Mouse (Mus musculus) heart, embryonic 14.5 days (tissue): Measurements from ENCODE around the gene Nrl. TPM values are rescaled to one million over a fixed set of nuclear protein-coding genes. Genes with fewer than 3 reads are reported as not detected.

Source experiments
- ATAC-seq: fragments of 200-750 bp; cut with Nextera tagmentation; 2 replicates; pipeline ENCODE4 v1.8.0; 2017; ENCODE audit warnings: low read depth, moderate TSS enrichment; ENCODE audit not compliant: insufficient number of reproducible peaks, insufficient read depth, low FRiP score
- H3K27ac ChIP-seq, 2 experiments: fragments of 200-500 bp in 1 of 2; fragments of 300-500 bp in 1 of 2; sonication (generic) in 1 of 2; replicated peaks in 1 of 2; 2 replicates each; pipeline ENCODE4 v1.5.1; 2012 to 2014; ENCODE audit warnings: low read depth in 2 of 2, low read length in 2 of 2, control low read depth in 1 of 2, mild to moderate bottlenecking in 1 of 2, mixed read lengths in 1 of 2; ENCODE audit not compliant: control insufficient read depth in 1 of 2, insufficient read depth in 1 of 2
- H3K27me3 ChIP-seq: fragments of 300-500 bp; sonication (generic); 2 replicates; pipeline ENCODE4 v1.6.1; 2014; ENCODE audit warnings: mild to moderate bottlenecking, low read length, control low read depth; ENCODE audit not compliant: control insufficient read depth, insufficient read depth
- H3K36me3 ChIP-seq: fragments of 300-500 bp; sonication (generic); 2 replicates; pipeline ENCODE4 v1.6.1; 2014; ENCODE audit warnings: mild to moderate bottlenecking, control low read depth, low read length, mixed read lengths; ENCODE audit not compliant: control insufficient read depth, insufficient read depth
- H3K4me1 ChIP-seq, 2 experiments: fragments of 200-500 bp in 1 of 2; fragments of 300-500 bp in 1 of 2; sonication (generic) in 1 of 2; 2 replicates each; pipeline ENCODE4 v1.6.1; 2012 to 2014; ENCODE audit warnings: low read length in 2 of 2, control low read depth in 1 of 2, mixed read lengths in 1 of 2; ENCODE audit not compliant: control insufficient read depth in 2 of 2, insufficient read depth in 2 of 2
- H3K4me2 ChIP-seq: fragments of 300-500 bp; sonication (generic); 2 replicates; pipeline ENCODE4 v1.6.1; 2014; ENCODE audit warnings: mild to moderate bottlenecking, low read length
- H3K4me3 ChIP-seq, 2 experiments: fragments of 200-500 bp in 1 of 2; fragments of 300-500 bp in 1 of 2; sonication (generic) in 1 of 2; 2 replicates each; pipeline ENCODE4 v1.5.1; 2012 to 2014; ENCODE audit warnings: low read length in 2 of 2, mild to moderate bottlenecking in 2 of 2, control low read depth in 1 of 2, low read depth in 1 of 2, moderate library complexity in 1 of 2; ENCODE audit not compliant: control insufficient read depth in 1 of 2, insufficient read depth in 1 of 2
- H3K9ac ChIP-seq: fragments of 300-500 bp; sonication (generic); 2 replicates; pipeline ENCODE4 v1.6.1; 2014; ENCODE audit warnings: mild to moderate bottlenecking, low read length
- H3K9me3 ChIP-seq: fragments of 300-500 bp; sonication (generic); 2 replicates; pipeline ENCODE4 v1.6.1; 2016; ENCODE audit warnings: low read length, control low read depth; ENCODE audit not compliant: control insufficient read depth
- WGBS: fragments of 180-500 bp; shearing (Covaris S2); extraction: QIAGEN DNeasy Blood & Tissue Kit; methylation state at CpG from one replicate; pipeline ENCODE4 v1.1.7; 2014; 5-methylcytosine and 5-hydroxymethylcytosine counted together
- polyA plus RNA-seq: library from polyadenylated mRNA; unstranded; fragments of >200 nt; fragmentation: Nextera tagmentation; extraction: Ambion mirVana; gene quantifications from 2 replicates; pipeline ENCODE4 v1.2.1, GENCODE M21; 2014

The Nrl gene
- polyA plus RNA-seq, 1 experiment from 2014 or later = not detected

DNA sequence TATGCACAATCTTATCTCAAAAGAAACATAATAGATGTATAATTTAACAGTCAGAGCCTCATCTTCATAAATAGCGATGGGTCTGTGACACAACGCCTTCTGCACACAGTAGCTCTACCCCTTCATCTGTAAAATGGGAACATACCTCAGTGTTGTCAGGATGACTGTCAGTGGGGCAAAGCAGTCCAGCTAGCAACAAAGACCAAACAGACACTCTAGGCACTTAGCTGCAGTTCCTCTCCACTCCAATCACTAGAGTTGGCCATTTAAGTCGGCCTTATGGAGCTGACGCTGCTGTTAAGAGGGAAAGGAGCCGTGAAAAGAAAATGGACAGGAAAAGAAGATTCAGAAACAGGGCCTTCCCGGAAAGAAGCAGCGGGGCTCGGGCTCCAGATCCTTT is 27.0 kb upstream of the Nrl start:
- 86% methylated on average over 8 of the region's 8 CpGs for WGBS
- no peak overlapping the region for H3K4me2 ChIP-seq
- no peak for ATAC-seq
- no peak overlapping the region for H3K4me3 ChIP-seq
- no peak overlapping the region for H3K9ac ChIP-seq
- H3K27ac ChIP-seq = no peak overlapping the region
- peaks cover 38% of the 10 kb centered on the region for H3K36me3 ChIP-seq
- H3K4me1 ChIP-seq = no peaks in the 10 kb centered on the region
- H3K27me3 ChIP-seq = no peaks in the 10 kb centered on the region
- H3K9me3 ChIP-seq = no peaks in the 10 kb centered on the region

DNA sequence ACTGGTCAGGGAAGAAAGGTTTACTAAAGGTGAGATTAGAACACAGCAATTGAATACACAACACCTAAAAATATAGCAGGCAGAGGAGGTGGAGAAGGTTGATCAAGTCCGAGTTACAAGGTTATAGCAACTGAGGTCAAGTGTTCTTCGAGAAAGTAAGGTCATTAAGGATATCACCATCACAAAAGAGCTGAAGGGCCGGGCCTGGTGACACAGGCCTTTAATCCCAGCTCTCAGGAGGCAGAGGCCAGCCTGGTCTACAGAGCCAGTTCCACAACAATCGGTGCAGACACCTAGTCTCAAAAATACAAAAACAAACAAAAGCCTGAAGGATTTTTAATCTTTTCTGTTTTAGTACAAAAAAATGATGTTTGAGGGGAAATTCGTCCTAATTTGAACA is 26.6 kb upstream of the Nrl start:
- Histone ChIP-seq H3K9me3 (no peaks in the 10 kb centered on the region), H3K27me3 (no peaks in the 10 kb centered on the region), H3K4me1 (no peaks in the 10 kb centered on the region), H3K9ac (no peak overlapping the region), H3K36me3 (peaks cover 42% of the 10 kb centered on the region), H3K4me3 (no peak overlapping the region), H3K4me2 (no peak overlapping the region), H3K27ac (no peak overlapping the region)
- no peak for ATAC-seq
- 70% methylated on average over 5 of the region's 5 CpGs for WGBS

DNA sequence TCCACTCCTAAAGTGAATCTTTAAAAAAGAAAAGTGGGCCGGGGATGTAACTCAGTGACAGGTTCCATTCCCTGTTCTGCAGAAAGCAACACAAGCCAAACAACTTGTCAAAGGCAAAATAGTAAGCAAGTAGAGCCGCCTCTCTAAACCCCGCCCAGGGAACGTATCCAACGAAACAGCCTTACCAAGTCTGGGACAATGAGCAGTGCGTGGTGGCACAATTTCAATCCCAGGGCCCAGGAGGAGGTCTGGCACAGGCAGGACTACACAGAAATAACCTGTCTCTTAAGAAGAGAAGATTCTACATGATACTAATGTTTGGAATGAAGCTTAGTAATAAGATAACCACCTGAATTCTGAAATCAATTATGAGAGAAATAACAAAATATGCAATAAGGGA is 25.4 kb upstream of the Nrl start:
- WGBS = 88% methylated on average over 6 of the region's 6 CpGs
- Histone ChIP-seq H3K27ac (no peak overlapping the region), H3K36me3 (peaks cover 54% of the 10 kb centered on the region), H3K4me3 (no peak overlapping the region), H3K27me3 (no peaks in the 10 kb centered on the region), H3K4me2 (no peak overlapping the region), H3K4me1 (no peaks in the 10 kb centered on the region), H3K9me3 (no peaks in the 10 kb centered on the region), H3K9ac (no peak overlapping the region)
- ATAC-seq = no peak

DNA sequence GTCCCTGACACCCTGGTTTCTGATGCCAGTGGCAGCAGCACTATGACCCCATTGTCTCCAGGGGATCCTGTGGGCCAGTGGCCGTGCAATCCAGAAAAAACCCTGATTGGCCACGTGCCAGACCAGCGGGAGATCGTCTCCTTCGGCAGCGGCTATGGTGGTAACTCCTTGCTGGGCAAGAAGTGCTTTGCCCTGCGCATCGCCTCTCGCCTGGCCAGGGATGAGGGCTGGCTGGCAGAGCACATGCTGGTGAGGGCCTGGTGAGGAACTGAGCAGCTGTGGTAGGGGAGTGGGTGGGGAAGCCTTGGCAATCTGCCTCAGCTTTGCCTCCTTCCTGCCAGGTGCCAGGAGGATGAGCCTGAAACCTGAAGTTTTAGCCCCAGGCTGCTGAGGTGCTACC is 19.6 kb upstream of the Nrl start:
- no peaks in the 10 kb centered on the region for H3K27me3 ChIP-seq
- 75% methylated on average over 9 of the region's 9 CpGs for WGBS
- peaks cover 7 to 14% of the 10 kb centered on the region in 2 experiments; a peak in 3 of 4 replicates for H3K4me1 ChIP-seq
- no peak overlapping the region for H3K4me2 ChIP-seq
- no peak overlapping the region for H3K4me3 ChIP-seq
- H3K27ac ChIP-seq = no peak overlapping the region
- no peak for ATAC-seq
- peaks cover 68% of the 10 kb centered on the region for H3K36me3 ChIP-seq
- no peaks in the 10 kb centered on the region for H3K9me3 ChIP-seq
- no peak overlapping the region for H3K9ac ChIP-seq

DNA sequence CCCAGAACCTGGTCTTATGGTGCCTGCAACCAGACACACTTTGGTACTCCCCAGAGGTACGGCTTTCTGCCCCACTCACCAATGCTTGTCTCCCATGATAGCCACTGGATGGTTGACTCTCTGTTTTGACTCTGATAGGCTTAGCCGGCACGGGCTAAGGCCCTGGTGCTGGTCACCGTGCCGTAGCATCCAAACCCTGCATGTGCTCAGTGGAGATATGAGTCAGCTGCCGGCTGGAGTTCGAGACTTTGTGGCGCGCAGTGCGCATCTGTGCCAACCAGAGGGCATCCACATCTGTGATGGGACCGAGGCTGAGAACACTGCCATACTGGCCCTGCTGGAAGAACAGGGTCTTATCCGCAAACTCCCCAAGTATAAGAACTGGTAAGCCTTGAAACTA is 17.5 kb upstream of the Nrl start:
- Histone ChIP-seq H3K27me3 (no peaks in the 10 kb centered on the region), H3K9ac (no peak overlapping the region), H3K27ac (no peak overlapping the region), H3K36me3 (peaks cover 48% of the 10 kb centered on the region), H3K4me2 (no peak overlapping the region), H3K9me3 (no peaks in the 10 kb centered on the region), H3K4me3 (no peak overlapping the region), H3K4me1 (peaks cover 7 to 14% of the 10 kb centered on the region in 2 experiments; a peak in 3 of 4 replicates)
- 94% methylated on average over 12 of the region's 12 CpGs for WGBS
- no peak for ATAC-seq

DNA sequence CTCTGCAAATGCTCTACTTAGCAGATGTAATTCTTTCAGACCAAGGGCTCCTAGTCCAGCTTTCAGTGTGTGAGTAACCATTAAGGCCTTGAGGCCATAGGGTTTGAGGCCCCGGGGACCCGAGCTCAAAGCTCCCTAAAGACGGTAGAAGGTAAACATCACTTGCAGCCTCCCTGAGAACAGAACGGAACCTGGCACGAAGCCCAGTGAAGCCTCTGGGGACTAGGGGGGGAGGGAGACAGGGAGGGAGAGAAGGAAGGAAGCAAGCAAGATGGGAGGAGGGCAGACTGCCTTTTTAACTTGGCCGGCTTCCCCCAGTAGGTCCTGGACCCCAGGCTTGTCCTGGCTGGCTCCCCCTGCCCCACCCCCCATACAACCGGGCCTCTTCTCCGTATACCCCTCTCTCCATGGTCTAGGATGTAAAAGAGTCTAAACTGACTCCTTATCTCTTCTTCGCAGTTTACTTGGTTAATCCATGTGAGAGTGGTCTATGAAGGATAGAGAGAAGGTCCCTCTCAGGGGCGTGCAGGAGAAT is 16.1 kb upstream of the Nrl start:
- ATAC-seq = 0 out of 2 replicates have a peak, but pooled peaks have one; percentile 18

DNA sequence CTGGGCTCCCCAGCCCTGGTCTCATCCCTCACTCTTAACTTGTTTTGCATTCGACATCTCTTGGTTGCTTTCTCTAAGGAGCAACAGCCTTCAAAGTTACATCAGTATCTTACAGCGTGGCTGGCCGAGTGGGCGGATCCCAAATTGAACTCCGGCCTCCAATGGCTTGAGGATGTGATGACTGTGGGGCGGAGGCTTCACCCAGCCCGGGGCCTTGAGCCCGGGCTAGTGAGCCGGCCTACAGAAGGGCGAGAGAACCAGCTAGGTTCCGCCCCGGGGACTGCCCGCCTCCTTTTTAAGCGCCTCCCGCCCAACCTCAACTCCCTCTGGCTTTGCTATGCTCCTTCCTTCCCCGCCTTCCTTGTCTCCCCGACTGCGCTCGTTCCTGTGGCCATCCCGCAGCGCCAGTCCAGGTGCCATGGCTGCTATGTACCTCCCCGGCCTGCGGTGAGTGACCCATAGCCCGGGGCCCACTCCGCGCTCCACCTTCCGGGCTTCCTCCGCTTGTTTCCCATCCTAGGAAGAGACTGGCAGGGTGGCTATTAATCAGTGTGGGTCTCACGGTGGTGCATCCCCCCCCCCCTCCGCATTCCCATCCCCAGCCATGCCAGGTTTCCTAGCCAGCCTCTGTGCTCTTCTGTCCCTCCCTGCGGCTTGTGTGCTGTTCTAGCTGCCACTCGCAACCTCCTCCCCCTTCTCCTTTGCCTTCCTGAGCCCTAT is 15.4 kb upstream of the Nrl start, which contains the start of gene Pck2:
Gene Pck2 (plus strand): TSS at position 200 of the 720 bp plus-strand sequence.
- Histone ChIP-seq H3K4me2 (peak within 1 kb of the TSS; percentile 68), H3K27ac (peak within 1 kb of the TSS; percentile 76 to 83), H3K4me3 (peak within 1 kb of the TSS; percentile 52), H3K9ac (peak within 1 kb of the TSS; percentile 75), H3K9me3 (no peaks in the 10 kb centered on the region), H3K36me3 (peaks cover 28% of the 10 kb centered on the region), H3K27me3 (no peaks in the 10 kb centered on the region), H3K4me1 (peaks cover 7 to 14% of the 10 kb centered on the region in 2 experiments; a peak in 3 of 4 replicates)
- under 1% methylated on average over 30 of the region's 32 CpGs for WGBS
- ATAC-seq = peak; percentile 86

More for the DNA sequence above, 16.1 kb upstream of the Nrl start:
- Histone ChIP-seq H3K4me1 (peaks cover 7 to 14% of the 10 kb centered on the region in 2 experiments; a peak in 3 of 4 replicates), H3K9ac (peak overlapping the region; percentile 75), H3K27me3 (no peaks in the 10 kb centered on the region), H3K4me2 (peak overlapping the region; percentile 68), H3K36me3 (peaks cover 34% of the 10 kb centered on the region), H3K9me3 (no peaks in the 10 kb centered on the region), H3K4me3 (peak overlapping the region; percentile 52), H3K27ac (peak overlapping the region; percentile 76 to 83)
- 2% methylated on average over 10 of the region's 10 CpGs for WGBS
